Mouse (Mus musculus) adrenal gland, adult 8-10 months (tissue): ENCODE measurements around the gene C130073F10Rik. TPM values are rescaled to one million over a fixed set of nuclear protein-coding genes. Genes with fewer than 3 reads are reported as not detected.
"Not testable (repeated sequence)": the region's sequence is repeated elsewhere in the genome, so short reads cannot be mapped to it uniquely, and the experiment has no call there.

Experiments
- DNase-seq: peaks from one replicate; pipeline ENCODE4 v3.0.0; 2022
- total RNA-seq, 4 experiments: library from RNA; stranded (reverse); gene quantifications; 2 replicates each; pipeline ENCODE4 v1.2.4; 2022

C130073F10Rik gene
- not detected for total RNA-seq

GRCm38 (mm10) chr4:101893656-101894420 is at the start of gene C130073F10Rik:
TSS of gene C130073F10Rik (minus strand) at chr4:101893789.
- DNase-seq: no peak

- DNase-seq: not testable (repeated sequence)
Observed at GRCm38 (mm10) chr4:101940107-101940506, 46.5 kb upstream of the C130073F10Rik start, which contains the start of gene Gm12794. TSS of gene Gm12794 (plus strand) at chr4:101940407.

GRCm38 (mm10) chr4:101908821-101909220 is 15.2 kb upstream of the C130073F10Rik start, which contains the start of gene Gm12800:
TSS of gene Gm12800 (plus strand) at chr4:101909121.
- not testable (repeated sequence) for DNase-seq

- DNase-seq: no peak
Observed at GRCm38 (mm10) chr4:101889377-101889776, 4.2 kb downstream of the C130073F10Rik start.

GRCm38 (mm10) chr4:101883641-101884040 is 9.9 kb downstream of the C130073F10Rik start:
- DNase-seq: no peak

GRCm38 (mm10) chr4:101875687-101876086 is 17.9 kb downstream of the C130073F10Rik start:
- not testable (repeated sequence) for DNase-seq

- DNase-seq: not testable (repeated sequence)
Observed at GRCm38 (mm10) chr4:101872031-101872430, 21.6 kb downstream of the C130073F10Rik start.

- DNase-seq: no peak
Observed at GRCm38 (mm10) chr4:101862289-101862688, 31.3 kb downstream of the C130073F10Rik start.

GRCm38 (mm10) chr4:101860873-101861272 is 32.7 kb downstream of the C130073F10Rik start:
- DNase-seq: no peak

GRCm38 (mm10) chr4:101850908-101851307 is 42.7 kb downstream of the C130073F10Rik start:
- DNase-seq: no peak

GRCm38 (mm10) chr4:101843923-101844322 is 49.7 kb downstream of the C130073F10Rik start, which contains the start of gene B020004J07Rik:
TSS of gene B020004J07Rik (minus strand) at chr4:101844023.
- DNase-seq: not testable (repeated sequence)

Other genes with a start within 250 kb of the C130073F10Rik start
- 10 to 100 TPM; 61.4 to 92.7 (median 75.5) TPM for gene Leprot, start 246.1 kb downstream of the C130073F10Rik start, total RNA-seq
- 10 to 100 TPM; 15.9 to 17.0 (median 16.9) TPM for gene Lepr, start 176.4 kb downstream of the C130073F10Rik start, total RNA-seq
- not detected for gene B020004J07Rik, start 49.8 kb downstream of the C130073F10Rik start, total RNA-seq
- gene Gm12800, start 15.3 kb upstream of the C130073F10Rik start, total RNA-seq: not detected
- not detected for gene Gm12794, start 46.6 kb upstream of the C130073F10Rik start, total RNA-seq
- gene Gm12790, start 87.3 kb upstream of the C130073F10Rik start, total RNA-seq: not detected
- gene Gm12789, start 92.8 kb upstream of the C130073F10Rik start, total RNA-seq: not detected
- 1 to 10 TPM; 4.7 to 7.3 (median 6.0) TPM for gene Pde4b, start 193.8 kb upstream of the C130073F10Rik start, total RNA-seq